ENCODE assay signal across 8 mouse cellular contexts in genomic region chr16:76371614-76371917, GRCm38 (mm10). TPM values are rescaled to one million over a fixed set of nuclear protein-coding genes. Genes with fewer than 3 reads are reported as not detected.
DNase-seq lines count a peak whose midpoint lies in the region; ATAC-seq and TF ChIP-seq lines count a peak whose summit lies in the region.

No protein-coding gene starts in this region.

- H3K4me2 ChIP-seq in intestine, embryonic 14.5 days (ENCODE audit: low read length), result peak overlapping the region; percentile 89
- peak overlapping the region; percentile 66 for H3K4me2 ChIP-seq in neural tube, embryonic 13.5 days

- no peak for DNase-seq in liver, adult 2 months (ENCODE audit: extremely low read depth, low read depth, low spot score)
- no peak for DNase-seq in liver
- DNase-seq in embryonic facial prominence, embryonic 10.5 days (ENCODE audit: low spot score), result no peak
- no peak for DNase-seq in intestine, embryonic 14.5 days (ENCODE audit: low spot score)
- DNase-seq in layer of hippocampus, adult 11-12 months (ENCODE audit: low spot score), result no peak
- DNase-seq in left cerebral cortex, postnatal 14 days (ENCODE audit: low spot score in 2 of 2), result no peak
- no peak for DNase-seq in left cerebral cortex, postnatal 36 days (ENCODE audit: low spot score in 2 of 2)

- H3K4me3 ChIP-seq in liver, adult 2 months (ENCODE audit: insufficient read depth, low read depth, low read length), result peak overlapping the region; percentile 76
- H3K4me3 ChIP-seq in embryonic facial prominence, embryonic 10.5 days, result peak overlapping the region; percentile 93
- peak overlapping the region; percentile 83 for H3K4me3 ChIP-seq in intestine, embryonic 14.5 days (ENCODE audit: low read depth, low read length)
- H3K4me3 ChIP-seq in neural tube, embryonic 13.5 days, result peak overlapping the region; percentile 85

- no peak for ATAC-seq in intestine, embryonic 14.5 days (replicated peaks; ENCODE audit: low FRiP score, low TSS enrichment, low read depth)
- no peak for ATAC-seq in neural tube, embryonic 13.5 days (ENCODE audit: low read depth)

- H3K27ac ChIP-seq in liver, adult 2 months (replicated peaks; ENCODE audit: insufficient read depth, low read depth, low read length), result no peak overlapping the region
- peak overlapping the region; percentile 99 for H3K27ac ChIP-seq in embryonic facial prominence, embryonic 10.5 days (replicated peaks)
- peak overlapping the region; percentile 99; the same call in 1 of the 2 replicates for H3K27ac ChIP-seq in intestine, embryonic 14.5 days (ENCODE audit: low read depth)
- H3K27ac ChIP-seq in neural tube, embryonic 13.5 days (replicated peaks), result no peak overlapping the region

- intact Hi-C loops in left cerebral cortex, postnatal 14 days (cut with DNase I), result loop anchor here (5.0 to 10.0 kb wide), 4 partner anchors 169 to 604 kb away; partner anchors contain the start of gene Hspa13
- intact Hi-C loops in left cerebral cortex, postnatal 36 days (cut with DNase I), result loop anchor here (5.0 to 10.0 kb wide), 5 partner anchors 49 to 604 kb away; partner anchors contain the start of gene Hspa13

- peaks cover 18% of the 10 kb centered on the region for H3K4me1 ChIP-seq in liver, adult 2 months (ENCODE audit: control insufficient read depth, insufficient read depth, low read length)
- peaks cover 42% of the 10 kb centered on the region for H3K4me1 ChIP-seq in embryonic facial prominence, embryonic 10.5 days
- peaks cover 17% of the 10 kb centered on the region for H3K4me1 ChIP-seq in intestine, embryonic 14.5 days (replicated peaks; ENCODE audit: control insufficient read depth, insufficient read depth, low read length)
- H3K4me1 ChIP-seq in neural tube, embryonic 13.5 days (replicated peaks), result peaks cover 44% of the 10 kb centered on the region

- under 1% methylated on average over 7 of the region's 7 CpGs for WGBS in liver, adult 2 months
- 5% methylated on average over 7 of the region's 7 CpGs for WGBS in embryonic facial prominence, embryonic 10.5 days
- WGBS in intestine, embryonic 14.5 days, result under 1% methylated on average over 7 of the region's 7 CpGs
- 5% methylated on average over 7 of the region's 7 CpGs for WGBS in neural tube, embryonic 13.5 days

- peaks cover 22% of the 10 kb centered on the region for H3K79me2 ChIP-seq in liver, adult 2 months (ENCODE audit: control insufficient read depth, insufficient read depth, low read length)

- no peak for TF ChIP-seq POLR2A in liver, adult 2 months (IDR thresholded peaks at IDR 0.05; ENCODE audit: extremely low read depth, insufficient read depth, low read length)

- peak overlapping the region; percentile 99; the same call in 1 of the 2 replicates for H3K9ac ChIP-seq in liver, adult 2 months (ENCODE audit: low read depth, low read length)
- peak overlapping the region; percentile 98 for H3K9ac ChIP-seq in intestine, embryonic 14.5 days (ENCODE audit: low read length)
- H3K9ac ChIP-seq in neural tube, embryonic 13.5 days, result peak overlapping the region; percentile 97

- no peak for TF ChIP-seq CTCF in liver, adult 2 months (IDR thresholded peaks at IDR 0.05; ENCODE audit: low read depth, low read length)

- no peaks in the 10 kb centered on the region for H3K27me3 ChIP-seq in liver, adult 2 months (ENCODE audit: control insufficient read depth, insufficient read depth, low read length)
- H3K27me3 ChIP-seq in embryonic facial prominence, embryonic 10.5 days (replicated peaks; ENCODE audit: low read depth, poor library complexity, severe bottlenecking), result no peaks in the 10 kb centered on the region
- H3K27me3 ChIP-seq in intestine, embryonic 14.5 days (replicated peaks; ENCODE audit: control insufficient read depth, insufficient read depth, low read length), result no peaks in the 10 kb centered on the region
- no peaks in the 10 kb centered on the region for H3K27me3 ChIP-seq in neural tube, embryonic 13.5 days

- H3K36me3 ChIP-seq in liver, adult 2 months (ENCODE audit: control insufficient read depth, insufficient read depth, low read length), result no peaks in the 10 kb centered on the region
- H3K36me3 ChIP-seq in embryonic facial prominence, embryonic 10.5 days (replicated peaks), result peaks cover 13% of the 10 kb centered on the region
- H3K36me3 ChIP-seq in intestine, embryonic 14.5 days (ENCODE audit: control insufficient read depth, insufficient read depth, low read length), result no peaks in the 10 kb centered on the region; the same call in 1 of the 2 replicates
- no peaks in the 10 kb centered on the region for H3K36me3 ChIP-seq in neural tube, embryonic 13.5 days

- no peaks in the 10 kb centered on the region for H3K9me3 ChIP-seq in embryonic facial prominence, embryonic 10.5 days
- H3K9me3 ChIP-seq in intestine, embryonic 14.5 days (ENCODE audit: control insufficient read depth, low read length), result no peaks in the 10 kb centered on the region
- H3K9me3 ChIP-seq in neural tube, embryonic 13.5 days, result no peaks in the 10 kb centered on the region

RNA-seq across cellular contexts. Expression of gene Nrip1, which starts 2.1 kb away (rescaled TPM):
- 8.9 and 13.7 TPM in 2 replicates for total RNA-seq in liver, adult 2 months (2014; rRNA removed)
- polyA plus RNA-seq in liver, adult 2 months (2012; rRNA removed), result 2.9 and 3.7 TPM in 2 replicates
- 58.3 and 60.8 TPM in 2 replicates for polyA plus RNA-seq in embryonic facial prominence, embryonic 10.5 days (2016; fragmentation: Nextera tagmentation; extraction: Ambion mirVana)
- polyA plus RNA-seq in intestine, embryonic 14.5 days (2014; fragmentation: Nextera tagmentation; extraction: Ambion mirVana), result 37.1 and 40.3 TPM in 2 replicates
- 32.8 and 38.0 TPM in 2 replicates for polyA plus RNA-seq in neural tube, embryonic 13.5 days (2015; fragmentation: Nextera tagmentation; extraction: Ambion mirVana)
- total RNA-seq in left cerebral cortex, postnatal 14 days (2021), result 10 to 100 TPM; 64.1 to 67.3 TPM
- total RNA-seq in left cerebral cortex, postnatal 36 days (2021), result 10 to 100 TPM; 55.8 to 57.8 TPM

Comparison
In these comparisons a context has a peak if more than half of its experiments do, and no peak if none do; other contexts are left out.
1. H3K27ac ChIP-seq: peak in embryonic facial prominence, embryonic 10.5 days (single experiment) and intestine, embryonic 14.5 days (single experiment); none in liver, adult 2 months (single experiment) and neural tube, embryonic 13.5 days (single experiment).
2. Peak in every context shown above with its lines, with median percentiles within 50 percentile points of each other: H3K4me3 ChIP-seq and H3K9ac ChIP-seq.